Mouse (Mus musculus): ENCODE data around the gene Gm10382.
A peak's percentile ranks its signal among the peaks of the same experiment; 100 is the strongest.
"Not testable (repeated sequence)": the region's sequence is repeated elsewhere in the genome, so short reads cannot be mapped to it uniquely, and the experiment has no call there.

Gene Gm10382

DNA sequence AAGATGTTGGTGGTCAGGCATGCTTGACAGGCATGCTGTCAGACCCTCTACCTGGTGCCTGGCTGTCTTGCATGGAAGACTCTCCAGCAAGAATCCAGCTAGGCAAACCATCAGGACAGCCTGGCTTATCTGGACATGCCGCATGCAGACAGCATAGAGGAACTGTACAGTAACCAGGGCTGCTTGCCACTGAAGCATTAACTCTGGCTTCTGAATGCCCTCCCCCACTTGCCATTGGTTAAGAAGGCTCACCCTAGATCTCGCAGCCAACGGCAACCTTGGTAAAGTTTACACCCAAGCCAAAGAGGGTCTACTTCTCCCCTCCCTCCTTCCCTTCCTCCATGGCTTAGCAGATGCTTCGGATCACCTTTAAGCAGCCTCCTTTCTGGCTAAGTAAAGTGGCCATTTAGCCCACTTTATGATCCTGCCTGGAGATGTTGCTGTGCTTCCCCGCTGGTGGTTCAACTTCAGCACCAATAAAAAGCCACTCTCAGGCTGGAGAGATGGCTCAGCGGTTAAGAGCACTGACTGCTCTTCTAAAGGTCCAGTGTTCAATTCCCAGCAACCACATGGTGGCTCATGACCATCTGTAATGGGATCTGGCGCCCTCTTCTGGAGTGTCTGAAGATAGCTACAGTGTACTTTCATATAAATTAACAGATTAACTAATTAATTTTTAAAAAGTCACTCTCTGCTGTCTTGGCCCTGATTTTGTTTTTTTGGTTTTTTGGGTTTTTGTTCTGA lies 18.0 kb upstream of the Gm10382 start:
- no peak for DNase-seq (ENCODE audit: low spot score in 2 of 2)

DNA sequence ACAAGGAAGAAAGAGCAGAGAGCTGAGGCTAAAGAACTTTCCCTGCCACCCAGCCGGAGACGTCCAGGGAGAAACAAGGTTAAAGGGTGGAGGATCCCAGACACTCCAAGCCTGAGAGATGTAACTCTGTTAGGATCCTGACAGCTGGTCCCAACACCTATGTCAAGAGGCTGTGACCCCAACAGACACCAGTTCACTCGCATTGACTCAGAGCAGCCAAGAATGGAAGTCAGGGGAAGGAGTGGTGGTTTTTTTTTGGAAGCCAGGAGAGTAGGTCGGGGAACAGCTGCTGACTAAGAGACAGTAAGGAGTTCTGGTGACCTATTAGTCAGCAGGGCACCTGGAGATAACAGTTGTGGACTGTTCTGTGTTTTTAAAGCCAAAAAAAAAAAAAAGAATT lies 17.1 kb upstream of the Gm10382 start:
- no peak for DNase-seq (ENCODE audit: low spot score in 2 of 2)

DNA sequence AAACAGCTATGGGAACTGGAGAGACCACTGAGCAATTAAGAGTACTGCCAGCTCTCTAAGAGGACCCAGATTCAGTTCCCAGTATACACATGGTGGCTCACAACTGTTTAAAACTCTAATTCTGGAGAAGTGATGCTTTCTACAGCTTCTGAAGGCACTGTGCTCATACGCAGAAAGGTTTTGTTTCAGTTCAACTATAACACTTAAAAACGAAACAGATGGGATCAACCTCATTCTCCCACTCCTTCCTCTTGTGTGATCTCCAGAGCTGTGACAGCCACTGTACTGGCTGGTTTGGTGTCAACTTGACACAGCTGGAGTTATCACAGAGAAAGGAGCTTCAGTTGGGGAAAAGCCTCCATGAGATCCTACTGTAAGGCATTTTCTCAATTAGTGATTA lies 13.3 kb upstream of the Gm10382 start:
- no peak for DNase-seq (ENCODE audit: low spot score in 2 of 2)

- DNase-seq (ENCODE audit: low spot score in 2 of 2): no peak
Measured at GRCm38 (mm10) chr5:125377214-125377613, 11.9 kb upstream of the Gm10382 start.

DNA sequence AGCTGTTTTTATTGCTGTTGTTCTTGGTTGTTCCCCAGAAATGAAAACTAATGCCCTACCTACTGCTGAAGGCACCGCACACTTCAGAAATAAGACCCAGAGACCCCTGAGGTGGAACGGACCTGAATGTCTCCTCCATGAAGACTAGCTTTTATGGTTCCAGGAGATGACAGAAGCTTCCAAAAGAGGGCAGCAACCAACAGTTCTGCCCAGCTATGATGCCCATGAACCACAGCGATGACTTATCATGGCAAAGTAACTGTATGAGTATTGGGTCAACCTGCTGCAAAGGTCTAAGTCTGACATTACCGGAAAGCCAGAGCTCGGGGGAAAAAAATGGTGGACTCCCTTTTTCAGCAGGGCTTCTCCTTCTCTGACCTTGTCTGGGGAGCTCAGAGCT lies 10.2 kb upstream of the Gm10382 start:
- no peak for DNase-seq (ENCODE audit: low spot score in 2 of 2)

GRCm38 (mm10) chr5:125381954-125382672 lies 7.0 kb upstream of the Gm10382 start:
- DNase-seq (ENCODE audit: low spot score in 2 of 2): no peak

- peak in 1 of 2 experiments; percentile 73 for DNase-seq (ENCODE audit: low spot score in 2 of 2)
Measured at GRCm38 (mm10) chr5:125382673-125383558, 6.2 kb upstream of the Gm10382 start.

- no peak for DNase-seq (ENCODE audit: low spot score in 2 of 2)
Measured at GRCm38 (mm10) chr5:125383637-125384420, 5.3 kb upstream of the Gm10382 start.

- DNase-seq (ENCODE audit: low spot score in 2 of 2): no peak
Measured at GRCm38 (mm10) chr5:125384512-125385214, 4.5 kb upstream of the Gm10382 start.

DNA sequence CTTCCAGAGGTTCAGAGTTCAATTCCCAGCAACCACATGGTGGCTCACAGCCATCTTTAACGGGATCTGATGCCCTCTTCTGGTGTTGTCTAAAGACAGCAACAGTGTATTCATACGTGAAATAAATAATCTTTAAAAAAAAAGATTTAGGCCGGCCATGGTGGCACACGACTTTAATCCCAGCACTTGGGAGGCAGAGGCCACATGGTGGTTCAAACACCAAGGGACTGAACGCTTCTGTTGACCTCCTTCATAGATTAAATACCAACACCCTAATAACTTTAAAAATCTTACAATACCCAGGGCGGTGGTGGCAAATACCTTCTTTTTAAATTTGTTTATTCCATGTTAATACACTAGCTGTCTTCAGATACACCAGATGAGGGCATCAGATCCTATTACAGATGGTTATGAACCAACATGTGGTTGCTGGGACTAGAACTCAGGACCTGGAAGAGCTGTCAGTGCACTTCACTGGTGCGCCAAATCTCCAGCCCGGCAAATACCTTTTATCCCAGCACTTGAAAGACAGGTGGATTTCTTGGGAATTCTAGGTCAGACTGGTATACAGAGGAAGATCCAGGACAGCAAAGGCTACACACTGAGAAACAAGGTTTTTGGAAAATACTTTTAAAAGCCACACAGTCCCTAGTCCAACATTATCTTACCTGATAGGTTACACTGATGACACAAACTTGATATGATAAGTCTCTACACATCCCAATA lies 3.7 kb upstream of the Gm10382 start:
- DNase-seq (ENCODE audit: low spot score in 2 of 2): no peak

DNA sequence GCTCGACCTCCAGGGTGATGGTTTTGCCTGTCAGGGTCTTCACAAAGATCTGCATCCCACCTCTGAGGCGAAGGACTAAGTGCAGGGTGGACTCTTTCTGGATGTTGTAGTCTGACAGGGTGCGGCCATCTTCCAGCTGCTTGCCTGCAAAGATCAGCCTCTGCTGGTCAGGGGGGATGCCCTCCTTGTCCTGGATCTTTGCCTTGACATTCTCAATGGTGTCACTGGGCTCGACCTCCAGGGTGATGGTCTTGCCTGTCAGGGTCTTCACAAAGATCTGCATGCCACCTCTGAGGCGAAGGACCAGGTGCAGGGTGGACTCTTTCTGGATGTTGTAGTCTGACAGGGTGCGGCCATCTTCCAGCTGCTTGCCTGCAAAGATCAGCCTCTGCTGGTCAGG lies 1.8 kb upstream of the Gm10382 start:
- DNase-seq (ENCODE audit: low spot score in 2 of 2): not testable (repeated sequence)

- no peak for DNase-seq (ENCODE audit: low spot score in 2 of 2)
Measured at GRCm38 (mm10) chr5:125388358-125389092, 597 bp upstream of the Gm10382 start.

GRCm38 (mm10) chr5:125389579-125390441 lies 688 bp downstream of the Gm10382 start, which contains the start of gene Ubc:
TSS of gene Ubc (minus strand) at chr5:125390202.
- DNase-seq (ENCODE audit: low spot score in 2 of 2): peak; percentile 91 to 95

DNA sequence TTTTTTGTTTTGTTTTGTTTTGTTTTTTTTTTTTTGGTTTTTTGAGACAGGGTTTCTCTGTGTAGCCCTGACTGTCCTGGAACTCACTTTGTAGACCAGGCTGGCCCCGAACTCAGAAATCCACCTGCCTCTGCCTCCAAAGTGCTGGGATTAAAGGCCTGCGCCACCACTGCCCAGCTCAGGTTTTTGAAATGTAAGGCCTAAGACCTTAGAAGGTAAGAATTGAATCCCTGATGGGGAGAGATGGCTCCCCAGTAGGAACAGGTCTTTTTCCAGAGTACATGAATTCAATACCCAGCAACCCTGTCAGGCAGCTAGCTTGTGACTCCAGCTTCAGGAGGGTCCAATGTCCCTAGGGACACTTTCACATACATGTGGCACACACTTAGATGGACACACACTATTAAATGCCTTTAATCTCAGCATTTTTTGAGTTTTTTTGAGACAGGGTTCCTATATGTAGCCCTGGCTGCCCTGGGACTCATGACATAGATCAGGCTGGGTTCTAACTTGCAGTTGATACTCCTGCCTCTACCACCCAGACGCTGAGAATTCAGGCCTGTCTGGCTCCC lies 1.9 kb downstream of the Gm10382 start:
- no peak for DNase-seq (ENCODE audit: low spot score in 2 of 2)

DNA sequence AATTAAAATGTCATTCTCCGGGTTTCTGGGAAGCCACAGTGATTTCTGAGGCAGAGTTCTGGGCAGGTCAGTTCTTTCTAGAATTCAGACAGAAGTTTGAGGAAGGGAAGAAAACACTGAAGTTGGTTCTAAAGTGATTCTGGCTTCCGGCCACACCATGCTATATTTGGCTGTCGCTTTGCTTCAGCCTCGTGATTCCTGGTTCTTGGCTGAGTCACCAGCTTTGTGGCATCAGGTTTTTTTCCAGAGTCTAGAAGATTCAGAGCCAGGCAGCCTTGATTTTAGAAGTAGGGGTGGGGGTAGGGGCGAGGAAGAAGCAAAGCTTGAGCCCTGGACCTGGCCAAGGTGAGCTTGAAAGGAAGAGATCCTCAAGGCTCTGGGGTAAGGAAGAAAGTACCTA lies 2.5 kb downstream of the Gm10382 start:
- DNase-seq (ENCODE audit: low spot score in 2 of 2): peak; percentile 73 to 85

DNA sequence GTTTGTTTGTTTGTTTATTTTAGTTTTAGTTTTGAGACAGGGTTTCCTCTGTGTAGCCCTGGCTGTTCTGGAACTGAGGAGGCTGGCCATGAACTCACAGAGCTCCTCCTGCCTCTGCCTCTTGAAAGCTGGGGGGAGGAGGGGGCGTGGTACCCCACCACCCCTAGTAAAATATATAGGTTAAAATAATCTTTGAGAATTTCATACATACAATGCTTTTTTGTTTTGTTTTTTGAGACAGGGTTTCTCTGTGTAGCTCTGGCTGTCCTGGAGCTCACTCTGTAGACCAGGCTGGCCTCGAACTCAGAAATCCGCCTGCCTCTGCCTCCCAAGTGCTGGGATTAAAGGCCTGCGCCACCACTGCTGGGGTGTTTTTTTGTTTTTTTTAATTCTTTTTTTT lies 3.1 kb downstream of the Gm10382 start:
- DNase-seq (ENCODE audit: low spot score in 2 of 2): not testable (repeated sequence)

DNA sequence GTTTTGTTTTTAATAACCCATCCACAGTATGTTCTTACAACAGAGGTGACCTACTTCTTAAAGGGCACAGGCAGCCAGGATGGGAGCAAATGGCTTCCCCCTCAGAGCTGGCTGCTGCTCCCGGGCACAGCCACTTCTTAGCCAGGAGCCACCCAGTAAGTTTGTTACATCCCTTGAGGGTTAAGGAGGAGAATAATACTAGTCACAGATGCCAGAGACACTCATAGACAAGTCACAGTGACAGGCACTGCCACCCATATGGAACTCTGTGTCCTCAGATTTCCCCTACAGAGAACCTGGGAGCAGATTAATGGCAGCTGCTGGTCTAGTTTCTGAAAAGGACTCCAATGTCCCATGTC lies 3.5 kb downstream of the Gm10382 start:
- no peak for DNase-seq (ENCODE audit: low spot score in 2 of 2)

DNA sequence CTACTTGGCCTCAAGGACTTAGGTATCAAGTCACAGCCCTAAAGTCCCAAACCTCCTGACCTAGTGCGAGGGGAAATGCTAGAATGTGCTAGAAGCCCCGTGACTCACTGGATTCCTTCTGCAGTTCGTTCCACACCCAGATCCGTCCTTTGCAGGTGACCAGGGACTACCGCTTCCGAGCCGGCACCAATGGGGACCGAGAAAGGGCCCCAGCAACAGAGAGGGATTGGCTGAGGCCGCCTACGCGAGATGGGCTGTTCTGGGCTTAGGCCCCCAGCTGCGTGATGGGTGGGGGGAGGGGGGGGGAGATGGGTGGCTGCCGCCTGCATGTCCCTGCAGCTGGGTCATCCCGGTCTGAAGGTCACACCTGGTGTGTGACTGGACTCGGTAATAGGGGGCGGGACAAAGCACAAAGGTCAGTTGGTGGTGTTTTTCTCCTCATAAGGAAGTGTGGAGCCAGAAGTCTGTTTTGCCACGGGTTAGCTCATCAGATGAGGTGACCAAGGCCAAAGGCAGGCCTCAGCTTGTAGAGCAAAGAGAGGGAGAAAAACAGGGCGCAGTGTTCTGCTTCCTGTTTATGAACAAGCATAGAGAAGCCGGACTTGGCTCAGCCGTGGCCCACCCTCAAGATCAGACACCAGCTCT lies 4.0 kb downstream of the Gm10382 start:
- DNase-seq (ENCODE audit: low spot score in 2 of 2): peak; percentile 98 to 99
